Mouse (Mus musculus) cerebellum, adult 11 months (tissue): Measurements from ENCODE around the gene Spocd1.
"Not testable (repeated sequence)": the region's sequence is repeated elsewhere in the genome, so short reads cannot be mapped to it uniquely, and the experiment has no call there.

Experiments used
- DNase-seq: peaks from one replicate; pipeline ENCODE4 v3.0.0; 2022

Spocd1 gene

GRCm38 (mm10) chr4:129928949-129929348, at the start of gene Spocd1:
Gene Spocd1 (plus strand): TSS chr4:129929249.
- DNase-seq = no peak

GRCm38 (mm10) chr4:129880615-129881014, 48.4 kb upstream of the Spocd1 start:
- no peak for DNase-seq

- DNase-seq = no peak
Observed at GRCm38 (mm10) chr4:129881661-129882060, 47.4 kb upstream of the Spocd1 start.

GRCm38 (mm10) chr4:129882555-129883293, 46.3 kb upstream of the Spocd1 start:
- DNase-seq = no peak

GRCm38 (mm10) chr4:129884041-129884930, 44.8 kb upstream of the Spocd1 start:
- DNase-seq = no peak

GRCm38 (mm10) chr4:129889661-129890060, 39.4 kb upstream of the Spocd1 start:
- no peak for DNase-seq

- no peak for DNase-seq
Observed at GRCm38 (mm10) chr4:129890094-129890493, 39.0 kb upstream of the Spocd1 start.

GRCm38 (mm10) chr4:129894861-129895260, 34.2 kb upstream of the Spocd1 start:
- DNase-seq = no peak

- not testable (repeated sequence) for DNase-seq
Observed at GRCm38 (mm10) chr4:129898815-129899214, 30.2 kb upstream of the Spocd1 start.

- DNase-seq = no peak
Observed at GRCm38 (mm10) chr4:129902394-129902793, 26.7 kb upstream of the Spocd1 start.

GRCm38 (mm10) chr4:129903577-129903976, 25.5 kb upstream of the Spocd1 start:
- no peak for DNase-seq

- DNase-seq = no peak
Observed at GRCm38 (mm10) chr4:129905032-129905431, 24.0 kb upstream of the Spocd1 start.

- DNase-seq = no peak
Observed at GRCm38 (mm10) chr4:129906016-129906415, 23.0 kb upstream of the Spocd1 start.

GRCm38 (mm10) chr4:129908836-129909235, 20.2 kb upstream of the Spocd1 start:
- DNase-seq = no peak

GRCm38 (mm10) chr4:129909261-129909731, 19.8 kb upstream of the Spocd1 start:
- no peak for DNase-seq

- no peak for DNase-seq
Observed at GRCm38 (mm10) chr4:129912998-129913397, 16.1 kb upstream of the Spocd1 start.

GRCm38 (mm10) chr4:129913761-129914644, 15.0 kb upstream of the Spocd1 start:
- DNase-seq = no peak

GRCm38 (mm10) chr4:129914686-129915085, 14.4 kb upstream of the Spocd1 start:
- no peak for DNase-seq

GRCm38 (mm10) chr4:129915349-129915988, 13.6 kb upstream of the Spocd1 start:
- no peak for DNase-seq

GRCm38 (mm10) chr4:129916159-129916558, 12.9 kb upstream of the Spocd1 start:
- no peak for DNase-seq

GRCm38 (mm10) chr4:129917016-129917603, 11.9 kb upstream of the Spocd1 start:
- DNase-seq = no peak

GRCm38 (mm10) chr4:129918464-129918863, 10.6 kb upstream of the Spocd1 start:
- no peak for DNase-seq
